Mouse (Mus musculus) layer of hippocampus, adult 9-11 months (tissue): ENCODE data around the gene Notch3.
"Not testable (repeated sequence)": the region's sequence is repeated elsewhere in the genome, so short reads cannot be mapped to it uniquely, and the experiment has no call there.

ENCODE experiments used
- DNase-seq: peaks from one replicate; pipeline ENCODE4 v3.0.0; 2022

Gene Notch3

GRCm38 (mm10) chr17:32117287-32117871 is 49.3 kb downstream of the Notch3 start:
- DNase-seq = no peak

GRCm38 (mm10) chr17:32116586-32117286 is 49.9 kb downstream of the Notch3 start:
- DNase-seq = no peak

GRCm38 (mm10) chr17:32114486-32114885 is 52.2 kb downstream of the Notch3 start:
- not testable (repeated sequence) for DNase-seq

- peak; percentile 50 for DNase-seq
These were observed 52.9 kb downstream of the Notch3 start for GRCm38 (mm10) chr17:32113523-32114421.

- no peak for DNase-seq
These were observed 53.5 kb downstream of the Notch3 start for GRCm38 (mm10) chr17:32113255-32113522.

GRCm38 (mm10) chr17:32112434-32113254 is 54.0 kb downstream of the Notch3 start:
- DNase-seq = no peak

GRCm38 (mm10) chr17:32110980-32111780 is 55.5 kb downstream of the Notch3 start:
- DNase-seq = no peak

GRCm38 (mm10) chr17:32110424-32110823 is 56.2 kb downstream of the Notch3 start:
- DNase-seq = no peak

- no peak for DNase-seq
These were observed 57.3 kb downstream of the Notch3 start for GRCm38 (mm10) chr17:32109201-32109940.

GRCm38 (mm10) chr17:32108320-32109011 is 58.2 kb downstream of the Notch3 start:
- not testable (repeated sequence) for DNase-seq

- no peak for DNase-seq
These were observed 58.8 kb downstream of the Notch3 start for GRCm38 (mm10) chr17:32107877-32108276.

GRCm38 (mm10) chr17:32106358-32106757 is 60.3 kb downstream of the Notch3 start:
- no peak for DNase-seq

GRCm38 (mm10) chr17:32103054-32103453 is 63.6 kb downstream of the Notch3 start:
- no peak for DNase-seq

GRCm38 (mm10) chr17:32099943-32100586 is 66.6 kb downstream of the Notch3 start:
- no peak for DNase-seq

- DNase-seq = no peak
These were observed 67.1 kb downstream of the Notch3 start for GRCm38 (mm10) chr17:32099574-32099942.

- DNase-seq = not testable (repeated sequence)
These were observed 67.7 kb downstream of the Notch3 start for GRCm38 (mm10) chr17:32098905-32099304.

GRCm38 (mm10) chr17:32097676-32098075 is 69.0 kb downstream of the Notch3 start:
- DNase-seq = no peak

GRCm38 (mm10) chr17:32092895-32093294 is 73.8 kb downstream of the Notch3 start:
- no peak for DNase-seq

- no peak for DNase-seq
These were observed 74.4 kb downstream of the Notch3 start for GRCm38 (mm10) chr17:32092241-32092619.
